Mouse (Mus musculus): ENCODE measurements around the gene Nav2.

DNA sequence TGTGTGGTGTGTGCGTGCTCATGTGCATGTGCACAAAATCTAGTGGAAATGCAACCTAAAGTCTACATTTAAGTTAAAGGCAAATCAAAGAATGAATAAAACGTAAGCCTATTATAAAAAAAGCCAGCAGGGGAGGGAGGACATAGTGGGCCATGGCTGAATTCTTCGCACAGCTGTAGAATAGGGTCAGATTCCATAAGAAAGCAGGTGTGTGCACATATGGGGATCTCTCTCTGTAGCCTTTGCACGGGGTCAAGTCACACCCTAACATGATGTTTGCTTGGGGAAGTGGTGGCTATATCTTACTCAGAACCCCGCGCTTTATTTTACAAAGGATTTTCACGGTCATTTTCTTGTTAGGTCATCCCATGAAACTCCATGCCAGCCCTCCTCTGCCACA, 15.4 kb upstream of the Nav2 start:
- TF ChIP-seq USF1 (IDR thresholded peaks at IDR 0.05; ENCODE audit: low read depth, low read length) (no peak), IRF4 (IDR thresholded peaks at IDR 0.05; ENCODE audit: low read depth, low read length) (no peak), ZC3H11A (IDR thresholded peaks at IDR 0.05; ENCODE audit: low read depth, low read length) (no peak), ELF1 (IDR thresholded peaks at IDR 0.05; ENCODE audit: low read depth, low read length) (no peak), ZKSCAN1 (IDR thresholded peaks at IDR 0.05; ENCODE audit: borderline replicate concordance, low read depth, low read length) (no peak), CTCF (conservative IDR thresholded peaks at IDR 0.05 in 1 of 2, IDR thresholded peaks at IDR 0.05 in 1 of 2; ENCODE audit: low read depth in 2 of 2, low read length in 2 of 2) (no peak), HCFC1 (IDR thresholded peaks at IDR 0.05; ENCODE audit: low read depth, low read length) (no peak), POLR2A (IDR thresholded peaks at IDR 0.05; ENCODE audit: low read depth, low read length) (no peak), EP300 (IDR thresholded peaks at IDR 0.05; ENCODE audit: low read length) (no peak), TBP (conservative IDR thresholded peaks at IDR 0.05; ENCODE audit: low read depth, low read length) (no peak), KAT2A (IDR thresholded peaks at IDR 0.05; ENCODE audit: insufficient replicate concordance, low read length) (no peak), TCF12 (IDR thresholded peaks at IDR 0.05; ENCODE audit: low read depth, low read length) (no peak), ZNF384 (IDR thresholded peaks at IDR 0.05; ENCODE audit: low read depth, low read length) (no peak), BHLHE40 (IDR thresholded peaks at IDR 0.05; ENCODE audit: low read depth, low read length) (no peak)
